Mouse (Mus musculus) cerebellum, adult 2 months (tissue): ENCODE results near the gene Utp6.

Source experiments
- CTCF ChIP-seq: fragments of 200-500 bp; IDR thresholded peaks from 2 replicates; pipeline ENCODE4 v1.5.1; 2011; ENCODE audit warnings: low read depth, mild to moderate bottlenecking, control low read depth, low read length, moderate library complexity, borderline replicate concordance; ENCODE audit not compliant: insufficient read depth
- POLR2A ChIP-seq: fragments of 200-500 bp; IDR thresholded peaks from 2 replicates; pipeline ENCODE4 v1.6.1; 2011; ENCODE audit warnings: low read length, control low read depth, borderline replicate concordance; ENCODE audit not compliant: insufficient read depth

- TF ChIP-seq CTCF: no peak
- TF ChIP-seq POLR2A: no peak
These were observed 3.7 kb upstream of the Utp6 start for GRCm38 (mm10) chr11:79965896-79966295.
